Mouse (Mus musculus) large intestine, adult 2 months (tissue): ENCODE results near the gene Ubc. TPM values are rescaled to one million over a fixed set of nuclear protein-coding genes. Genes with fewer than 3 reads are reported as not detected.
A peak's percentile ranks its signal among the peaks of the same experiment; 100 is the strongest.
"Not testable (repeated sequence)": the region's sequence is repeated elsewhere in the genome, so short reads cannot be mapped to it uniquely, and the experiment has no call there.

Source experiments
- DNase-seq: peaks from one replicate; pipeline ENCODE4 v3.0.0-alpha.2; 2012; ENCODE audit warnings: low read depth, low spot score
- WGBS: fragments of 180-500 bp; shearing (Covaris S2); methylation state at CpG from one replicate; pipeline ENCODE4 v1.1.7; 2018; 5-methylcytosine and 5-hydroxymethylcytosine counted together
- polyA plus RNA-seq: library from polyadenylated mRNA; depleted of rRNA; stranded (reverse); fragments of >200 nt; gene quantifications from 2 replicates; pipeline ENCODE4 v1.2.3, GENCODE M21; 2012

Ubc gene
- polyA plus RNA-seq, 1 experiment = 628 TPM

GRCm38 (mm10) chr5:125405546-125406248 is 15.7 kb upstream of the Ubc start:
- peak; percentile 82 for DNase-seq

GRCm38 (mm10) chr5:125404903-125405545 is 15.0 kb upstream of the Ubc start:
- under 1% methylated on average over 28 of the region's 28 CpGs for WGBS
- DNase-seq = no peak

More at GRCm38 (mm10) chr5:125405546-125406248, 15.7 kb upstream of the Ubc start:
- WGBS = under 1% methylated on average over 31 of the region's 31 CpGs

- no peak for DNase-seq
- WGBS = 3% methylated on average over 7 of the region's 7 CpGs
Observed at GRCm38 (mm10) chr5:125404536-125404902, 14.5 kb upstream of the Ubc start.

- 23% methylated on average over 31 of the region's 31 CpGs for WGBS
- no peak for DNase-seq
Observed at GRCm38 (mm10) chr5:125403481-125404465, 13.8 kb upstream of the Ubc start.

GRCm38 (mm10) chr5:125402991-125403390 is 13.0 kb upstream of the Ubc start:
- WGBS = 86% methylated on average over 6 of the region's 6 CpGs
- DNase-seq = no peak

GRCm38 (mm10) chr5:125402476-125402875 is 12.5 kb upstream of the Ubc start:
- DNase-seq = no peak
- WGBS = 81% methylated on average over 10 of the region's 10 CpGs

GRCm38 (mm10) chr5:125400903-125401302 is 10.9 kb upstream of the Ubc start:
- 56% methylated on average over 7 of the region's 7 CpGs for WGBS
- no peak for DNase-seq

- WGBS = 21% methylated on average over 3 of the region's 3 CpGs
Observed at GRCm38 (mm10) chr5:125395008-125395407, 5.0 kb upstream of the Ubc start.

GRCm38 (mm10) chr5:125393622-125394603 is 3.9 kb upstream of the Ubc start:
- peak; percentile 91 for DNase-seq

More at GRCm38 (mm10) chr5:125395008-125395407, 5.0 kb upstream of the Ubc start:
- DNase-seq = no peak

GRCm38 (mm10) chr5:125392977-125393621 is 3.1 kb upstream of the Ubc start:
- WGBS = under 1% methylated on average over 20 of the region's 20 CpGs
- DNase-seq = peak; percentile 98

More at GRCm38 (mm10) chr5:125393622-125394603, 3.9 kb upstream of the Ubc start:
- WGBS = 1% methylated on average over 24 of the region's 25 CpGs

- 0% methylated on average over 1 of the region's 1 CpGs for WGBS
- DNase-seq = no peak
Observed at GRCm38 (mm10) chr5:125392618-125392976, 2.6 kb upstream of the Ubc start.

- 82% methylated on average over 4 of the region's 4 CpGs for WGBS
- not testable (repeated sequence) for DNase-seq
Observed at GRCm38 (mm10) chr5:125392176-125392575, 2.2 kb upstream of the Ubc start.

GRCm38 (mm10) chr5:125391609-125392008 is 1.6 kb upstream of the Ubc start:
- 5% methylated on average over 5 of the region's 5 CpGs for WGBS
- no peak for DNase-seq

GRCm38 (mm10) chr5:125390906-125391477 is 990 bp upstream of the Ubc start:
- 79% methylated on average over 3 of the region's 3 CpGs for WGBS
- DNase-seq = no peak

- under 1% methylated on average over 41 of the region's 41 CpGs for WGBS
- no peak for DNase-seq
Observed at GRCm38 (mm10) chr5:125389131-125389578, 847 bp downstream of the Ubc start, which contains the start of gene Gm10382. Gene Gm10382 (plus strand): TSS chr5:125389322.

- 2% methylated on average over 13 of the region's 13 CpGs for WGBS
- DNase-seq = no peak
Observed at GRCm38 (mm10) chr5:125388358-125389092, 1.5 kb downstream of the Ubc start.

- WGBS = 64% methylated on average over 5 of the region's 6 CpGs
- not testable (repeated sequence) for DNase-seq
Observed at GRCm38 (mm10) chr5:125387295-125387694, 2.7 kb downstream of the Ubc start.
